Comparison of ENCODE assay signal across 8 mouse cellular contexts in the genomic region with DNA sequence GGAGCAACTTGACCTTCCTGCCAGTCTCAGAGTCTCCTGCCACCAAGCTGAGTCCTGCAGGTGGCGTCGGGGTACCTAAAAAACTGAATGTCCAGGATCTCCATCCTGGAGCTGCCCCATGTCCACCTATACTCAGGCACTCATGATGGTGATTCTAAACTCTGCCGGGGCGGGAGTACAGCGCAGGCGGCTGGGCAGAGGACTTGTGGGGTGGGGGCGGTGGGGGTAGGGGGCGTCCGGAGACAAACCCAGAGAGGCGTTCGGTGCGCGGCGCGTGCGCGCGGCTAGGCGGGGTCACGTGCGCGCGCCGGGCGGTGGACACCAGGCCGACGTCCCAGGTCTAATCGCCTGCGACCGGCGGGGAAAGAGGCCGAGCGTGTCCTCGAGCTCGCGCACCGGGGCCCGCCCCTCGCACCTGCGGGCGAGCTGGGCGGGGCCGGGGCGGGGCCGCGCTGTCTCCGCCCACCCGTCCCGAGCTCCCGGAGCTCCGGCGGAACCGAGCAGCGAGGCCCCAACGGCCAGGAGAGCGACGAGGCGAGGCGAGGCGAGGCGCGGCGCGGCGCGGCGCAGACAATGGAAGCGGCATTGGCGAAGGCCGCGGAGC. TPM values are rescaled to one million over a fixed set of nuclear protein-coding genes. Genes with fewer than 3 reads are reported as not detected.
DNase-seq lines count a peak whose midpoint lies in the region; TF ChIP-seq lines count a peak whose summit lies in the region.

A gene (plus strand): TSS at position 328 of the 604 bp plus-strand sequence.

- dilution Hi-C loops in CH12.LX (cut with MboI; ENCODE audit: extremely low pct_ligation_motif_present, extremely low pct_unique_long_range_greater_than_20kb, low sequenced_read_pairs), result no loop called here

- H3K27ac ChIP-seq in CH12.LX (ENCODE audit: insufficient read depth, low read depth), result no peak within 1 kb of the TSS
- peak within 1 kb of the TSS; percentile 90 for H3K27ac ChIP-seq in embryonic facial prominence, embryonic 10.5 days (replicated peaks)

- TF ChIP-seq RAD21 in CH12.LX (IDR thresholded peaks at IDR 0.05; ENCODE audit: low read depth, low read length), result no peak

- peak within 1 kb of the TSS; percentile 95 for H3K4me2 ChIP-seq in CH12.LX (ENCODE audit: insufficient read depth, low read depth, poor library complexity, severe bottlenecking)

- peak; percentile 39; the same call in 1 of the 2 replicates for TF ChIP-seq POLR2A in CH12.LX (IDR thresholded peaks at IDR 0.05; ENCODE audit: low read depth, low read length)
- TF ChIP-seq POLR2A in lung, adult 2 months (IDR thresholded peaks at IDR 0.05; ENCODE audit: borderline replicate concordance, extremely low read depth, low read depth, low read length), result no peak; the same call in 1 of the 2 replicates

- no peak for TF ChIP-seq EP300 in CH12.LX (IDR thresholded peaks at IDR 0.05; ENCODE audit: low read length)

- H3K36me3 ChIP-seq in CH12.LX (replicated peaks in 1 of 2; ENCODE audit: control insufficient read depth in 1 of 2, insufficient read depth in 1 of 2, low read length in 1 of 2), result peaks cover 0 to 5% of the 10 kb centered on the region in 2 experiments
- peaks cover 8% of the 10 kb centered on the region for H3K36me3 ChIP-seq in embryonic facial prominence, embryonic 10.5 days (replicated peaks)

- no peaks in the 10 kb centered on the region for H3K9me3 ChIP-seq in CH12.LX (replicated peaks; ENCODE audit: low read length)
- H3K9me3 ChIP-seq in embryonic facial prominence, embryonic 10.5 days, result no peaks in the 10 kb centered on the region

- no peaks in the 10 kb centered on the region for H3K79me2 ChIP-seq in CH12.LX (replicated peaks; ENCODE audit: control insufficient read depth, extremely low read depth, insufficient read depth, poor library complexity, severe bottlenecking)

- H3K4me3 ChIP-seq in CH12.LX (replicated peaks in 1 of 3; ENCODE audit: low read depth in 2 of 3, low read length in 2 of 3, poor library complexity in 1 of 3), result peak within 1 kb of the TSS; percentile 58 to 75 (median 61)
- peak within 1 kb of the TSS; percentile 82 for H3K4me3 ChIP-seq in embryonic facial prominence, embryonic 10.5 days
- peak within 1 kb of the TSS; percentile 71 for H3K4me3 ChIP-seq in lung, adult 2 months (replicated peaks; ENCODE audit: extremely low read depth, low read depth, low read length)

- intact Hi-C loops in heart, postnatal 10 days (cut with DNase I), result no loop called here

- DNase-seq in CH12.LX (ENCODE audit: extremely low read depth) (no peak), adipocyte (ENCODE audit: low spot score) (no peak)
- DNase-seq in adrenal gland, adult 18-20 months (ENCODE audit: low spot score in 2 of 2), result no peak
- DNase-seq in embryonic facial prominence, embryonic 10.5 days (ENCODE audit: low spot score), result peak; percentile 86
- DNase-seq in heart, postnatal 10 days, result peak; percentile 36 to 47
- DNase-seq in kidney, postnatal 36 days, result peak; percentile 81 to 86
- no peak for DNase-seq in lung, adult 2 months
- DNase-seq in ovary, postnatal 14 days (ENCODE audit: low spot score), result peak; percentile 48

- H3K27me3 ChIP-seq in CH12.LX (replicated peaks), result peaks cover 53% of the 10 kb centered on the region
- peaks cover 16% of the 10 kb centered on the region; the same call in 1 of the 2 replicates for H3K27me3 ChIP-seq in embryonic facial prominence, embryonic 10.5 days (replicated peaks; ENCODE audit: low read depth, poor library complexity, severe bottlenecking)

- WGBS in embryonic facial prominence, embryonic 10.5 days, result under 1% methylated on average over 69 of the region's 71 CpGs
- under 1% methylated on average over 66 of the region's 71 CpGs for WGBS in lung, adult 2 months

- H3K4me1 ChIP-seq in CH12.LX (ENCODE audit: control insufficient read depth in 1 of 2, insufficient read depth in 2 of 2), result peaks cover 16 to 32% of the 10 kb centered on the region in 2 experiments
- peaks cover 39% of the 10 kb centered on the region for H3K4me1 ChIP-seq in embryonic facial prominence, embryonic 10.5 days
- peaks cover 12% of the 10 kb centered on the region for H3K4me1 ChIP-seq in lung, adult 2 months (ENCODE audit: control insufficient read depth, insufficient read depth, low read length)

- H3K9ac ChIP-seq in CH12.LX (ENCODE audit: insufficient read depth, low read depth), result peak within 1 kb of the TSS; percentile 73

- in situ Hi-C loops in CH12.LX (cut with MboI; ENCODE audit: low pct_ligation_motif_present, low pct_unique_long_range_greater_than_20kb, low sequenced_read_pairs), result loop anchor here (5.0 kb wide), 1 partner anchor 34 kb away; no protein-coding TSS in a partner anchor

- TF ChIP-seq CTCF in CH12.LX (conservative IDR thresholded peaks at IDR 0.05 in 1 of 2, IDR thresholded peaks at IDR 0.05 in 1 of 2; ENCODE audit: low read depth in 2 of 2, low read length in 2 of 2), result peak in 1 of 2 experiments; percentile 33; a peak in 2 of 4 replicates
- TF ChIP-seq CTCF in lung, adult 2 months (IDR thresholded peaks at IDR 0.05; ENCODE audit: insufficient read depth, low read length), result 0 out of 2 replicates have a peak, but pooled peaks have one; percentile 22

TF ChIP-seq in CH12.LX, 34 proteins besides CTCF, POLR2A, EP300 and RAD21:
- TF ChIP-seq SIN3A (IDR thresholded peaks at IDR 0.05; ENCODE audit: low read length) (no peak), UBTF (IDR thresholded peaks at IDR 0.05; ENCODE audit: low read depth, low read length) (no peak), CHD2 (IDR thresholded peaks at IDR 0.05; ENCODE audit: low read length) (no peak), ELF1 (IDR thresholded peaks at IDR 0.05; ENCODE audit: low read depth, low read length) (0 out of 2 replicates have a peak, but pooled peaks have one; percentile 7), HCFC1 (IDR thresholded peaks at IDR 0.05; ENCODE audit: low read depth, low read length) (no peak), PAX5 (IDR thresholded peaks at IDR 0.05; ENCODE audit: low read length) (no peak), NELFE (IDR thresholded peaks at IDR 0.05; ENCODE audit: low read depth, low read length) (no peak), TBP (conservative IDR thresholded peaks at IDR 0.05; ENCODE audit: low read depth, low read length) (no peak), TCF12 (IDR thresholded peaks at IDR 0.05; ENCODE audit: low read depth, low read length) (0 out of 2 replicates have a peak, but pooled peaks have one; percentile 33), USF2 (conservative IDR thresholded peaks at IDR 0.05; ENCODE audit: low read depth, low read length) (no peak), ZC3H11A (IDR thresholded peaks at IDR 0.05; ENCODE audit: low read depth, low read length) (no peak), USF1 (IDR thresholded peaks at IDR 0.05; ENCODE audit: low read depth, low read length) (peak; percentile 70), MAZ (IDR thresholded peaks at IDR 0.05; ENCODE audit: low read depth, low read length) (no peak), ZMIZ1 (IDR thresholded peaks at IDR 0.05; ENCODE audit: low read depth, low read length) (no peak), JUN (IDR thresholded peaks at IDR 0.05; ENCODE audit: insufficient read depth, low read depth, low read length) (no peak), ZNF384 (IDR thresholded peaks at IDR 0.05; ENCODE audit: low read depth, low read length) (no peak), CHD1 (IDR thresholded peaks at IDR 0.05; ENCODE audit: low read depth, low read length) (no peak), GABPA (IDR thresholded peaks at IDR 0.05; ENCODE audit: insufficient replicate concordance, low read depth, low read length) (no peak), SMC3 (IDR thresholded peaks at IDR 0.05; ENCODE audit: low read depth, low read length) (peak; percentile 7; the same call in 1 of the 2 replicates), MAX (IDR thresholded peaks at IDR 0.05; ENCODE audit: low read length) (peak; percentile 44; the same call in 1 of the 2 replicates), MYC (IDR thresholded peaks at IDR 0.05; ENCODE audit: low read depth, low read length) (no peak), NRF1 (IDR thresholded peaks at IDR 0.05; ENCODE audit: low read depth, low read length) (peak; percentile 74), RCOR1 (conservative IDR thresholded peaks at IDR 0.05; ENCODE audit: low read depth, low read length) (no peak), ETS1 (conservative IDR thresholded peaks at IDR 0.05; ENCODE audit: low read depth, low read length) (no peak), POLR2AphosphoS2 (IDR thresholded peaks at IDR 0.05; ENCODE audit: low read depth, low read length) (no peak), BHLHE40 (IDR thresholded peaks at IDR 0.05; ENCODE audit: low read depth, low read length) (peak; percentile 67), E2F4 (IDR thresholded peaks at IDR 0.05; ENCODE audit: insufficient replicate concordance, low read depth, low read length) (no peak), MXI1 (IDR thresholded peaks at IDR 0.05; ENCODE audit: low read depth, low read length) (no peak; the same call in 1 of the 2 replicates), JUND (conservative IDR thresholded peaks at IDR 0.05; ENCODE audit: low read depth, low read length) (no peak), MEF2A (IDR thresholded peaks at IDR 0.05; ENCODE audit: borderline replicate concordance, low read depth, low read length) (no peak), IRF4 (IDR thresholded peaks at IDR 0.05; ENCODE audit: low read depth, low read length) (no peak)
TF ChIP-seq in CH12.LX: peak in this region for 7.

RNA-seq across cellular contexts. Expression of the gene that starts here (rescaled TPM):
- total RNA-seq in CH12.LX (2012; rRNA removed) (11.0 and 11.4 TPM in 2 replicates), CH12.LX (2014; rRNA removed) (4.1 and 4.8 TPM in 2 replicates)
- polyA plus RNA-seq in CH12.LX (2012; ENCODE audit: insufficient read length, low read depth), result 6.6 and 7.4 TPM in 2 replicates
- 10 to 100 TPM; 24.3 to 24.4 TPM for total RNA-seq in adrenal gland, adult 18-20 months (2021)
- polyA plus RNA-seq in embryonic facial prominence, embryonic 10.5 days (2016; fragmentation: Nextera tagmentation; extraction: Ambion mirVana), result 36.7 and 44.2 TPM in 2 replicates
- 10 to 100 TPM; 20.6 to 26.6 TPM for total RNA-seq in heart, postnatal 10 days (2021)
- polyA plus RNA-seq in lung, adult 2 months (2012; rRNA removed), result 83.5 and 84.1 TPM in 2 replicates

Comparison
In these comparisons a context has a peak if more than half of its experiments do, and no peak if none do; other contexts are left out.
1. DNase-seq: peak in embryonic facial prominence, embryonic 10.5 days (single experiment), heart, postnatal 10 days (2 of 2), kidney, postnatal 36 days (2 of 2) and ovary, postnatal 14 days (single experiment); none in CH12.LX (single experiment), adrenal gland, adult 18-20 months (0 of 2), lung, adult 2 months (single experiment) and adipocyte (single experiment).
2. Peak in every context shown above with its lines, with median percentiles within 50 percentile points of each other: H3K4me3 ChIP-seq.